Mouse (Mus musculus) hematopoietic stem cell, adult 5-6 weeks (primary cell): Measurements from ENCODE around the gene Prr3. TPM values are rescaled to one million over a fixed set of nuclear protein-coding genes. Genes with fewer than 3 reads are reported as not detected.
A peak's percentile ranks its signal among the peaks of the same experiment; 100 is the strongest.
"Not testable (repeated sequence)": the region's sequence is repeated elsewhere in the genome, so short reads cannot be mapped to it uniquely, and the experiment has no call there.

Experiments used
- ATAC-seq, 2 experiments: fragments of 125-278 bp in 1 of 2; replicated peaks in 1 of 2; 2 replicates each; pipeline ENCODE4 v1.8.0; 2016 to 2017; ENCODE audit warnings: inconsistent platforms in 2 of 2, mild to moderate bottlenecking in 2 of 2, moderate number of reproducible peaks in 2 of 2, low read depth in 1 of 2, moderate TSS enrichment in 1 of 2; ENCODE audit not compliant: low FRiP score in 2 of 2, poor library complexity in 2 of 2, severe bottlenecking in 2 of 2, insufficient read depth in 1 of 2, low TSS enrichment in 1 of 2
- total RNA-seq: library from RNA; stranded (forward); fragments of 172-1452, 232-1000 nt; gene quantifications from 2 replicates; pipeline ENCODE4 v1.2.3, GENCODE M21; 2017

Gene Prr3
- total RNA-seq, 1 experiment from 2014 or later = 15.4 TPM

DNA sequence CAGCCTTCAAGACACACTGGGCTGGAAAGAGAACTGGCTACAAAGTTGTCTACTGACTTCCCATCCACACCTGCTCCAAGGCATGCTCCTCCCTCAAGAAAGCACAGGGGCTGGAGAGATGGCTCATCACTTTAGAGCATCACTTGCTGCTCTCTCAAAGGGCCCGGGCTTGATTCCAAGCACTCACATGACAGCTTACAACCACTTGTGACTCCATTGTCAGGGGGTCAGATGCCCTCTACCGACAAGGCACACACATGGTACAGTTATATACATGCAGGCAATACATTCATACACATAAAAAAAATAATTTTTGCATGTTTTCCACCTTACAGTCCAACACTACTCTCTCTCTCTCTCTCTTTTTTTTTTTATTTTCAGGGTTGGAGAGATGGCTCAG, 12.4 kb downstream of the Prr3 start:
- no peak for ATAC-seq

DNA sequence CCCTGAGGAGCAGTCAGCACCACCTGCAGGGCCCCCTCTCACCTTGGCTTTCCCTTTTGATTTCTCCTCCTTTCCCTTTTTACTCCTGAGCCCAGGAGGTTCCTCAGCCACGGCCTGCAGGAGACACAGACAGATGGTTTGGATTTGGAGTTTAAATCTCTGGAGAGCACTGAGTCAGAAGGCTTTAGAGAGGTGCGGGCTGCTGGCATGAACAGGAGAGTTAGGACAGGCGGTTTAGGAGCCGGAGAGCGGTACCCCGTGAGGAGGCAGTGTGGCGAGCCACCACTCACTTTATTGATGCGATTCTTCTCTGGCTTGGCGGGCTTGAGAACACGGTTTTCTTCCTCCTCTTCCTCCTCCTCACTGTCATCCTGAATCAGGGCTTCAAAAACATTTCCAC, 16.8 kb downstream of the Prr3 start:
- no peak for ATAC-seq

DNA sequence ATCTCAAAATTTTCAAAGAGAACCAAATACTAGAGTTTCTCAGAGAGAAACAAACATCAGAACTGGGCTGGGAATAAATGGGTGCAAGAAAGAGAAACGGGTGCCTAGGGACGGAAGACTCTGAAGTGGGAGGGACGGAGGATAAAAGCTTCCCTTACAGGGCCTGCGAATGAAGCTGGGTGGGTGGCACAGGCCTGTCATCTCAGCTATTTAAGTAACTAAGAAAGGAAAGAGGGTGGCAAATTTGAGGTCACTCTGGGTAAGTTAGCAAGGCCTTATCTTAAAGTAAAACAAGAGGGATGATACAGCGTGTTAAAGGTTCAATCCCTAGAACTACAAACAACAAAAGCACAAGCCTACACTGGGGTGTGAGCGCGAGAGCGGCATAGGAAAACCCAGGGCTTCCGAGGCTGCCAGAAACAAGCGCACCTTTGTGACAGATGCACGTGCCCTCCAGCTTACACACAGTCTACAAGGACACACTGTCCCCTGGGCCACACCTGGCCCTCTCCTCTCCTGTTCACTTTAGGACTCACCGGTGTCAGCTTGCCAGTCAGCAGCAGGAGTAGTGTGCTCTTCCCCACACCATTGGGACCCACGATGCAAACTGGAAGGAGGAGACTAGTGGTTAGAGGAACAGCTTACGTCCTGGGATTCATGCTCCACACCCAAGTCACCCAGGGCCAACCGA, 21.4 kb downstream of the Prr3 start:
- ATAC-seq = no peak

DNA sequence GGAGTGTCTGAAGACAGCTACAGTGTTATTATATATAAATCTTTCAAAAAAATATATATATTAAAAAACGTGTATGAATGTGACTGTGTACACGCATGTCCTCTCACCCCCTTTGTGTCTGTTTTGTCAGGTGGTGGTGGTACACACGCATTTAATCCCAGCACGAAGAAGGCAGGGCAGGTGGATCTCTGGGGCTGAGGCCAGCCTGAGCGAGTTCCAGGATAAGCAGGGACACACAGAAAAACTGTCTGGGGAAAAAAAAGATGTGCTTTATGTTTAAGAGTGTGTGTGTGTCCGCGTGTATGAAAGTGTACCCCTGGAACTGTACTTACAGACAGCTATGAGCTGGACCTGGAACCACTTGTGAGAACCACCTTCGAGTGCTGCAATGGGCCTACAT, 25.4 kb downstream of the Prr3 start:
- ATAC-seq = no peak

DNA sequence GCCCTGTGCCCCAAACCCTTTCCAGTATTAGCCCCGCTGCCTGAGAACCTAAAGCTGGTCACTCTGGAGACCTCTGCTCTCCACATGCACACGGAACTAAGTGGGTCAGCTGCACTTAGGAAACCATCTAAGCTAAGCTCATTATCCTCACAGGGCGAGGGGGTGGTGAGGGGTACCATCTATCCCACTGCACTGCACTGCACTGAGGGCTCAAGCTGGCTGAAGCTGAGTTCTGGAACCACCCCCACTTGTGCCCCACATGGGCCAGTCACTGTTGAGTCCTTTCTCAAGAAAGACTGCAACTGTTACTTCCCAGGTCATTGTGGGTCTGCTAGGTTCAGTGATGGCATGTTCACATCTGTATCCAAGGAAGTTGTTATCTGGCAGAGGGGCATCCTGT, 27.5 kb downstream of the Prr3 start:
- ATAC-seq = not testable (repeated sequence)

DNA sequence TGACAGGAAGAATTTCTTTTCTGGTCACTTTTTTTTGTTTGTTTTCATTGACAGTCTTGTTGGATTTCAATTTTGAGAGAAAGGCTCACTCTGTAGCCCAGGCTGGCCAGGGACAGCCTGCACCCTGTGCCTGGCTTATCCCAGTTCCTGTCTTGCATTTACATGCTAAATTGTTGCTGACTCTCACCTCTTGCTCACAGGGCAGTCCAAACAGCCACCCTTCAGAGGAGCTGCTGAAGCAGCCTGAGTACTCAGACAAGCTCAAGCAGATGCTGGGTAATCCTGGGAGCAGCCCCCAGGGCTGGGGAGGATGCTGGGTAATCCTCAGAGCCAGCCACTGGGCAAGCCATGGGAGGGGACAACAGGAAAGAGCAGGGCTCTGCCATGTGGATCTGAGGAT, 29.1 kb downstream of the Prr3 start:
- not testable (repeated sequence) for ATAC-seq

DNA sequence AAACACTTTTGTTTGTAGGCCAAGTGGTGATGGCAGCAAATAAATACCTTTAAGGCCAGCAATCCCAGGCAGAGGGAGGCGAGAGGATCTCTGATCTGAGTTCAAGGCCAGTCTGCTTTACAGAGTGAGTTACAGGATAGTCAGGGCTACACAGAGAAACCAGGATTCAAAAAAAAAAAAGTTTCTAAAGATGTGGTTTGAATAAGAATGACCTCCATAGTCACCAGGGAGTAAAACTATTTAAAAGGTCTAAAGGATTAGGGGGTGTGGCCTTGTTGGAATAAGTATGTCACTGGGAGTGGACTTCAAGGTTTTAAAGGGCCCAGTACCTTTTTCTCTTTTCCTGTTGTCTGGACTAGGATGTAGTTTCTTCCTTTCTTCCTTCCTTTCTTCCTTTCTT, 40.1 kb downstream of the Prr3 start:
- ATAC-seq = no peak

DNA sequence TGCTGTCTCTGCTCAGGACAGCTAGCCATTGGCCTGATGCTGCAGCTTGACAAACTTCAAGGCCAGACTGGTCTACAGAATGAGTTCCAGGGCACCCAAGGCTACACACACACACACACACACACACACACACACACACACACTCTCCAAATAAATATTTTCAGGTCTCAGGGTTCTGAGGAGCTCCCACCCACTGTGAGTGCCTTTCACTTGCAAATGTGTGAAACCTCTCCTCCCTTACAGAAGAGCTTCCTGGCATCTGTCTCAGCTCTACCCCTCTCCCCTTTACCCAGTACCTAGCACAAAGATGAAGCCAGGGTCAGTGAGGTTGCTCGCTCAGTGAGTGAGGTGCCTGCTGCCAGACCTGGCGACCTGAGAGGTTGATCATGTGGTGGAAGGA, 40.9 kb downstream of the Prr3 start:
- no peak for ATAC-seq

DNA sequence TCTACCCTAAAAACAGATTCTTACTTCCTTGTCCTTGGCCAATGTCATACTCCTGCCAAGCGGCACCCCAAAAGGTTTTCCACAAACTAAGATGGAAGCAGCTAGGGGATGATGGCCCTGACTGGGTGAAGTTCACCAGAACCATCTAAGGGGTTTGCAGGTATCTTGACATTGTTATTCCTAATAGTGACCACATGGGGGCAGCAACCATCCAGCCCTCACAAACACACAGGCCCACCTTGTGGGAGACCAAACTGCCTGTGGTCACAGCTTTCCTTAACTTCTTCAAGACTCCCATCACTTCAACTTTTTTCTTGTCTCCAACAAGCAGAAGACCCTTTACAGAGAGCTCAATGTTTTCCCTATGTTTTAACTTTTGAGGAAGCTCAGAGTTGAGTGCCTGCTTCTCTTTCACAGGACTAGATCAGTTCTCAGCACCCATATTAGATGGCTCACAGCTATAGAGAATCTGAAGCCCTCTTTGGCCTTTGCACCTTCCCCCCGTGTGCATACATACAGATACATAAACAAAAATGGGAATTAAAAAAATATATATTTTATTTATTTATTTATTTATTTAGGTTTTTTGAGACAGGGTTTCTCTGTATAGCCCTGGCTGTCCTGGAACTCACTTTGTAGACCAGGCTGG, 42.2 kb downstream of the Prr3 start:
- ATAC-seq = peak; percentile 59 to 92; a peak in 3 of 4 replicates

DNA sequence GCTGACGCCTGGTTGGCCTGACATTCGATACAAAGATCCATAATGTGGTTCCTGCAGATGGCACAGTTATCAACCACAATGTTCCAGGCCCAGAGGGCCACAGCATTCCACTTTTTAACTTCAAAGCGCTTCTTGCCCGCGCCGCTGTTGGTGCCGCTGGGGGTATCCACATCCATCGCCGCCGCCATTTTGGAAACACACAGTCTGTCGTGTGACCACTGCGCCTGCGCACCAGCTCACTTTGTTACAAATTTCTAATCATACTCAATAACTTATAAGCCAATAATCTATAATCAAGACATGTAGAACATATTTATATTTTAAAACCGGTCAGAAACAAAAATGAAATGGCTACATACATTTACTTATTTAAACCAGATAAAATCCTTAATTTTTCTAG, 44.3 kb downstream of the Prr3 start:
- ATAC-seq = peak; percentile 62 to 74; a peak in 2 of 4 replicates

DNA sequence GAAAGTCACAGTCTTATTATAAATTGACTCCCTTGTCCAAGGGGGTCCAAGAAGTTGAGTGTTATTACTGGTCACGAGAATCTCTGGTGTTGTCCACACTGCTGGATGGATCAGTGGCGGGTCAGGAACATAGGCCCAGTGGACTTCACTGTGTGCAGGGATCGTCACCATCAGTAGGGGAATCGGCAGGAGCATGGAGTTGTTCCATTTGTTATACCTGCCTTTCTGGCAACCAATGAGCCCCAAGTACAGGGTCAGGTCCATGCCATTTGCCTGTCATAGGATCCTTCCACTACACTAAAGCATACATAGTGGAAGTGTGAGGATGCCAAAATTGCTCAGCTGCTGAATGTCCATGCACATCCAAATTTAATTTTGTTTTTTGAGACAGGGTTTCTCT, 47.4 kb downstream of the Prr3 start:
- ATAC-seq = no peak

DNA sequence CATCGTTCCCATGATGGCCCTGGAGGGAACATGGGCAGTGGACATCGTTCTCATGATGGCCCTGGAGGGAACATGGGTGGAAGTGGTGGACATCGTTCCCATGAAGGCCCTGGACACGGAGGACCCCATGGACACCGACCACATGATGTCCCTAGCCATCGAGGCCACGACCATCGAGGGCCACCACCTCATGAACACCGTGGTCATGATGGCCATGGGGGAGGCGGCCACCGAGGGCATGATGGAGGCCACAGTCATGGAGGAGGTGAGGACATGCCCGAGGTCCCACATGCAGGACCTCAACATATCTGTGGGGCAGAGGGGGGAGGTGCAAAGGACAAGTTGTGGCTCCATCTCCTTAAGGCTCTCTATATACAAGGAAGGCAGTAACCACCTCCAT, 49.4 kb downstream of the Prr3 start:
- ATAC-seq = no peak

DNA sequence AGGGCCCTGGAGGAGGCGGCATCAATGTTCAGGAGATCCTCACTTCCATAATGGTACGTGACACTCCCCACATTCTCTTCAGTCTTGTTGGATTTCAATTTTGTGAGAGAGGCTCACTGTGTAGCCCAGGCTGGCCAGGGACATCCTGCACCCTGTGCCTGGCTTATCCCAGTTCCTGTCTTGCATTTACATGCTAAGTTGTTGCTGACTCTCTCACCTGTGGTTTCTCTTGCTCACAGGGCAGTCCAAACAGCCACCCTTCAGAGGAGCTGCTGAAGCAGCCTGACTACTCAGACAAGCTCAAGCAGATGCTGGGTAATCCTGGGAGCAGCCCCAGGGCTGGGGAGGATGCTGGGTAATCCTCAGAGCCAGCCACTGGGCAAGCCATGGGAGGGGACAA, 50.5 kb downstream of the Prr3 start:
- no peak for ATAC-seq

DNA sequence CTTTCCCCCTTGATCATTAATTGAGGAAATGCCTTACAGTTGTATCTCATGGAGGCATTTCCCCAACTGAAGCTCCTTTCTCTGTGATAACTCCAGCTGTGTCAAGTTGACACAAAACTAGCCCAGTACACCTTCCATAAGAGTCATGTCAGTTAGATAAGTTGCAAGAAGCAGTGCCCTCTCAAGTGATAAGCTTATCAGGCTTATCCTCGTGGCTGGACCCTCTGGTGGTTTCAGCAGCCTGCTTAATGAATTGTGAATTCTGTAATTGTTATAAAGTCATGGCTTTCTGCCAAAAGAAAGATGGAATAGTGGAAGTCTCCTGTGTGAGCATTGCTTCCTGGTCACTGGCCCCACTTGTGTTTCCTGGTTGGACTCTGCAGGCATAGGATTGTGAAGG, 52.6 kb downstream of the Prr3 start:
- ATAC-seq = no peak

DNA sequence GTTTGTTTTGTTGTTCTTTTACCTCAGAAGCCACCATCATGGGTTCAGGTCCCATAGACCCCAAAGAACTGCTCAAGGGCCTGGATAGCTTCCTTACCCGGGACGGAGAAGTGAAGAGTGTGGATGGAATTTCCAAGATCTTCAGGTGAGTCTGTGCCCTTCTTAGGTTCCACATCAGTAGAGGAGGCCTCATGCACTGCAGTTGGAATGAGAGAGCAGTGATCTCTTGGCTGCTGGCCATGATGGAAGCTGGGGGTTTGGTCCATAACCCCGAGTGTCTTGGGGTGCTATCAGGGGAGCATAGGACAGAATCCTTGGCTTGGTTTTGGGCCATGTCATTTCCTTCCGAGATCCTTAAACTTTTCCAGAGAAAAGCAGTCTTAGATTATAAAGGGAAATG, 56.8 kb downstream of the Prr3 start:
- ATAC-seq = no peak

DNA sequence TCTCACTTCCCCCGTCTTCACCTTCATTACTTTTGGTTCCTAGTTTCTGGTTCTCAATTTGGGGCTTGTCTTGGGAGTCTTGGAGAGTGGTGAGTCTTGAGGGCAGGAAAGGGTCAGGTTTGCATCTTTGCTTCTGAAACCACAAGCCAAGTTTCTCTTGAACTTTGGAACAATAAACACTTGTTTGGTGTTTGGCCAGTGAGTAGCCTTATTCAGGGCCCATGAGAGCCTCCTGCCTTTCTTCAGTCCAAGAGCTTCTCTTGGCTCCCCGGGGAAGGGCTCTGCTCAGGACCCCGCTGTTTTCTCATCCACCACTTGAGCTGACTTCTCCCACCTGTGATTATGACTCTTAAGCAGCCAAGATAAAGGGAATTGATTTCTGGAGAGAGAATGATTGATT, 57.5 kb downstream of the Prr3 start:
- ATAC-seq = no peak
